Mouse (Mus musculus) stomach, postnatal 0 days (tissue): ENCODE results near the gene Cers6.

Source experiments
- CTCF ChIP-seq: IDR thresholded peaks from 2 replicates; pipeline ENCODE4 v1.5.1; 2016; ENCODE audit warnings: antibody characterized with exemption, low read depth, mild to moderate bottlenecking, moderate library complexity
- EP300 ChIP-seq: optimal IDR thresholded peaks from 2 replicates; pipeline ENCODE3; 2016; ENCODE audit warnings: antibody characterized with exemption

GRCm38 (mm10) chr2:69125425-69125824, 264.2 kb downstream of the Cers6 start:
- TF ChIP-seq CTCF (no peak), EP300 (no peak)
